Mouse (Mus musculus) MEL (cell line): ENCODE results near the gene Med24. TPM values are rescaled to one million over a fixed set of nuclear protein-coding genes. Genes with fewer than 3 reads are reported as not detected.

Experiments used
- DNase-seq: peaks from one replicate; pipeline ENCODE4 v3.0.0; 2011; ENCODE audit warnings: low read depth, low spot score
- H3K27ac ChIP-seq: 2 replicates; pipeline ENCODE4 v1.5.1; 2012; ENCODE audit warnings: low read depth, mild to moderate bottlenecking, control low read depth, low read length, moderate library complexity; ENCODE audit not compliant: control insufficient read depth
- H3K27me3 ChIP-seq, 2 experiments: fragments of 150-350 bp in 1 of 2; sonication (generic) in 1 of 2; 2 replicates each; pipeline ENCODE4 v1.6.1; 2012; ENCODE audit warnings: low read length in 2 of 2, mild to moderate bottlenecking in 2 of 2, improper control_type of control experiment in 1 of 2, moderate library complexity in 1 of 2; ENCODE audit not compliant: insufficient read depth in 2 of 2, control insufficient read depth in 1 of 2
- H3K36me3 ChIP-seq, 2 experiments: 2 replicates each; pipeline ENCODE4 v1.6.1; 2012 to 2014; ENCODE audit warnings: low read length in 2 of 2, improper control_type of control experiment in 1 of 2, inconsistent platforms in 1 of 2, mild to moderate bottlenecking in 1 of 2; ENCODE audit not compliant: insufficient read depth in 2 of 2, control insufficient read depth in 1 of 2
- H3K4me1 ChIP-seq, 2 experiments: fragments of 150-350 bp in 1 of 2; sonication (generic) in 1 of 2; 2 replicates each; pipeline ENCODE4 v1.6.1; 2012; ENCODE audit warnings: low read length in 2 of 2, improper control_type of control experiment in 1 of 2, mild to moderate bottlenecking in 1 of 2; ENCODE audit not compliant: insufficient read depth in 2 of 2, control insufficient read depth in 1 of 2
- H3K4me3 ChIP-seq, 2 experiments: fragments of 150-350 bp in 1 of 2; sonication (generic) in 1 of 2; 2 replicates each; pipeline ENCODE4 v1.5.1; 2012; ENCODE audit warnings: low read depth in 2 of 2, low read length in 2 of 2, mild to moderate bottlenecking in 2 of 2, moderate library complexity in 2 of 2, control low read depth in 1 of 2, improper control_type of control experiment in 1 of 2; ENCODE audit not compliant: control insufficient read depth in 1 of 2, insufficient read depth in 1 of 2
- H3K79me2 ChIP-seq: 2 replicates; pipeline ENCODE4 v1.6.1; 2012; ENCODE audit warnings: mild to moderate bottlenecking, low read length, moderate library complexity; ENCODE audit not compliant: control insufficient read depth, poor library complexity, insufficient read depth
- H3K9ac ChIP-seq: 2 replicates; pipeline ENCODE4 v1.6.1; 2012; ENCODE audit warnings: low read depth, mild to moderate bottlenecking, control low read depth, low read length, moderate library complexity; ENCODE audit not compliant: control insufficient read depth, poor library complexity, severe bottlenecking
- H3K9me3 ChIP-seq: fragments of 150-350 bp; sonication (generic); replicated peaks from 2 replicates; pipeline ENCODE4 v1.6.1; 2012; ENCODE audit warnings: mild to moderate bottlenecking, low read length, improper control_type of control experiment, moderate library complexity; ENCODE audit not compliant: insufficient read depth
- BHLHE40 ChIP-seq: IDR thresholded peaks from 2 replicates; pipeline ENCODE4 v1.6.1; 2012; ENCODE audit warnings: low read depth, mild to moderate bottlenecking, inconsistent platforms, low read length, improper control_type of control experiment, borderline replicate concordance
- CHD1 ChIP-seq: IDR thresholded peaks from 2 replicates; pipeline ENCODE4 v1.6.1; 2012; ENCODE audit warnings: low read depth, mild to moderate bottlenecking, inconsistent platforms, low read length, improper control_type of control experiment
- CTCF ChIP-seq, 3 experiments: IDR thresholded peaks in 2 of 3; conservative IDR thresholded peaks in 1 of 3; 2 replicates each; pipeline ENCODE4 v1.5.1; 2011 to 2012; ENCODE audit warnings: low read length in 3 of 3, low read depth in 2 of 3, mild to moderate bottlenecking in 2 of 3, improper control_type of control experiment in 1 of 3, inconsistent platforms in 1 of 3, mixed read lengths in 1 of 3, moderate library complexity in 1 of 3; ENCODE audit not compliant: control insufficient read depth in 1 of 3, insufficient read depth in 1 of 3, poor library complexity in 1 of 3, severe bottlenecking in 1 of 3
- EP300 ChIP-seq, 2 experiments: IDR thresholded peaks; 2 replicates each; pipeline ENCODE4 v1.6.1; 2011; ENCODE audit warnings: improper control_type of control experiment in 2 of 2, low read length in 2 of 2, low read depth in 1 of 2, mild to moderate bottlenecking in 1 of 2
- ETS1 ChIP-seq: IDR thresholded peaks from 2 replicates; pipeline ENCODE4 v1.6.1; 2012; ENCODE audit warnings: low read depth, mild to moderate bottlenecking, inconsistent platforms, low read length, improper control_type of control experiment, moderate library complexity
- GABPA ChIP-seq: IDR thresholded peaks from 2 replicates; pipeline ENCODE4 v1.6.1; 2012; ENCODE audit warnings: low read depth, mild to moderate bottlenecking, inconsistent platforms, low read length, improper control_type of control experiment, moderate library complexity
- GATA1 ChIP-seq: IDR thresholded peaks from 2 replicates; pipeline ENCODE4 v1.6.1; 2011; ENCODE audit warnings: low read depth, low read length, improper control_type of control experiment
- HCFC1 ChIP-seq: IDR thresholded peaks from 2 replicates; pipeline ENCODE4 v1.6.1; 2012; ENCODE audit warnings: low read depth, mild to moderate bottlenecking, inconsistent platforms, low read length, improper control_type of control experiment, moderate library complexity
- JUND ChIP-seq: IDR thresholded peaks from 2 replicates; pipeline ENCODE4 v1.6.1; 2011; ENCODE audit warnings: low read depth, mild to moderate bottlenecking, improper control_type of control experiment, low read length
- MAFK ChIP-seq: IDR thresholded peaks from 2 replicates; pipeline ENCODE4 v1.6.1; 2011; ENCODE audit warnings: low read depth, mild to moderate bottlenecking, low read length, improper control_type of control experiment, borderline replicate concordance
- MAX ChIP-seq: IDR thresholded peaks from 2 replicates; pipeline ENCODE4 v1.6.1; 2011; ENCODE audit warnings: low read length, improper control_type of control experiment
- MAZ ChIP-seq: IDR thresholded peaks from 2 replicates; pipeline ENCODE4 v1.6.1; 2012; ENCODE audit warnings: low read depth, mild to moderate bottlenecking, inconsistent platforms, low read length, improper control_type of control experiment
- MEF2A ChIP-seq: IDR thresholded peaks from 2 replicates; pipeline ENCODE4 v1.6.1; 2014; ENCODE audit warnings: low read depth, mild to moderate bottlenecking, inconsistent platforms, low read length, improper control_type of control experiment; ENCODE audit not compliant: poor library complexity, insufficient replicate concordance, severe bottlenecking; ENCODE audit errors: extremely low read depth
- MXI1 ChIP-seq: IDR thresholded peaks from 2 replicates; pipeline ENCODE4 v1.6.1; 2011; ENCODE audit warnings: mild to moderate bottlenecking, low read depth, low read length, improper control_type of control experiment
- MYC ChIP-seq: IDR thresholded peaks from 2 replicates; pipeline ENCODE4 v1.6.1; 2011; ENCODE audit warnings: low read depth, mild to moderate bottlenecking, low read length, improper control_type of control experiment, moderate library complexity
- NELFE ChIP-seq: IDR thresholded peaks from 2 replicates; pipeline ENCODE4 v1.6.1; 2011; ENCODE audit warnings: low read depth, low read length, improper control_type of control experiment
- POLR2AphosphoS5 ChIP-seq: IDR thresholded peaks from 2 replicates; pipeline ENCODE4 v1.6.1; 2012; ENCODE audit warnings: low read depth, borderline replicate concordance, mild to moderate bottlenecking, inconsistent platforms, low read length, moderate library complexity, mixed read lengths
- RCOR1 ChIP-seq: IDR thresholded peaks from 2 replicates; pipeline ENCODE4 v1.6.1; 2012; ENCODE audit warnings: low read depth, mild to moderate bottlenecking, inconsistent platforms, low read length, improper control_type of control experiment
- SIN3A ChIP-seq: IDR thresholded peaks from 2 replicates; pipeline ENCODE4 v1.6.1; 2012; ENCODE audit warnings: low read length, improper control_type of control experiment, inconsistent platforms
- SMC3 ChIP-seq: IDR thresholded peaks from 2 replicates; pipeline ENCODE4 v1.6.1; 2011; ENCODE audit warnings: low read depth, low read length, improper control_type of control experiment
- TAL1 ChIP-seq: IDR thresholded peaks from 2 replicates; pipeline ENCODE4 v1.6.1; 2012; ENCODE audit warnings: mild to moderate bottlenecking, inconsistent platforms, low read length, moderate library complexity, mixed read lengths
- TCF12 ChIP-seq: IDR thresholded peaks from 2 replicates; pipeline ENCODE4 v1.6.1; 2014; ENCODE audit warnings: low read depth, mild to moderate bottlenecking, inconsistent platforms, low read length, improper control_type of control experiment, moderate library complexity
- UBTF ChIP-seq: IDR thresholded peaks from 2 replicates; pipeline ENCODE4 v1.6.1; 2012; ENCODE audit warnings: low read depth, mild to moderate bottlenecking, inconsistent platforms, low read length, improper control_type of control experiment, moderate library complexity, borderline replicate concordance; ENCODE audit not compliant: insufficient read depth
- USF1 ChIP-seq: IDR thresholded peaks from 2 replicates; pipeline ENCODE4 v1.6.1; 2014; ENCODE audit warnings: low read depth, mild to moderate bottlenecking, inconsistent platforms, low read length, improper control_type of control experiment, moderate library complexity
- ZC3H11A ChIP-seq: IDR thresholded peaks from 2 replicates; pipeline ENCODE4 v1.6.1; 2012; ENCODE audit warnings: low read depth, mild to moderate bottlenecking, inconsistent platforms, low read length, improper control_type of control experiment
- ZKSCAN1 ChIP-seq: IDR thresholded peaks from 2 replicates; pipeline ENCODE4 v1.6.1; 2012; ENCODE audit warnings: low read depth, mild to moderate bottlenecking, inconsistent platforms, low read length, improper control_type of control experiment, moderate library complexity
- ZNF384 ChIP-seq: IDR thresholded peaks from 2 replicates; pipeline ENCODE4 v1.6.1; 2012; ENCODE audit warnings: low read depth, mild to moderate bottlenecking, inconsistent platforms, low read length, improper control_type of control experiment
- polyA plus RNA-seq, 2 experiments: library from polyadenylated mRNA; stranded (reverse) in 1 of 2; unstranded in 1 of 2; fragments of >175 nt in 1 of 2; fragments of >200 nt in 1 of 2; gene quantifications; 2 replicates each; pipeline versions ENCODE4 v1.2.1 to v1.2.4; 2012; ENCODE audit warnings: low replicate concordance in 2 of 2, low read depth in 1 of 2; ENCODE audit not compliant: insufficient read length in 2 of 2, insufficient read depth in 1 of 2, missing spikeins in 1 of 2
- total RNA-seq: library from RNA; depleted of rRNA; stranded (reverse); fragments of 300-350 nt; gene quantifications from 2 replicates; pipeline ENCODE4 v1.2.3, GENCODE M21; 2012

Gene Med24
- total and polyA plus RNA-seq, 3 experiments, result 37.5 to 89.8 TPM; not detected in 1

DNA sequence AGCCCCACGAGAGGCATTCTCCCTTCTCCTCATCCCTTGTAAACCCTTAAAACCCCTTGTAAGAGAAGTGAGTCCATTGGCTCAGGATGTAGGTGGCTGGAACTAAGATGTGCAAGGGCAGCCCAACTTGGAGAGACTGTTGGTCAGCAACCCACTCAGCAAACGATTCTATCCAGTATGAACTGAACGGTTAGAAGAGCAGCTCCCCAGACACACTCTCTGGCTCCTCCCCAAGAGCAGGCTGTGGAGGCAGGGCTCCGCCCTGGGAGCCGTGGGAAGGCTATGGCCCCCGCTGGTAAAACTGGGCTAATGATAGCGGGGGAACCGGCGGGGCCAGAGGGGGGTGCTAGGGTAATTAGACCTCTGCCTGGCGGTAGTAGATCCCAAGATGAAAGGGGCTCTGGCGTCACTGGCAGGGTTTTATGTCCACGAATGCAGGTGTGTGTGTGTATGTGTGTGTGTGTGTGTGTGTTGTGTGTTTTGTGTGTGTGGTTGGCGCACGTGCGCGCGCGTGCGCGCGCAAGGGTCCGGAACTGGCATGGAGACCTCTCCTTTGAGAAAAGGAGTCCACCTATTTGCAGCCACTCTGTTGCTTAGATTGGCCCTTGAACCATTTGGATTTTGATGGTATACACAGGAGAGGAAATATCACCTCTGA, 11.3 kb upstream of the Med24 start, which contains the start of gene Thra (continued):
- TF ChIP-seq GATA1 (no peak), GABPA (no peak), MYC (peak; percentile 88), RCOR1 (peak; percentile 7; the same call in 1 of the 2 replicates)
- TF ChIP-seq, all 39 proteins: peak for 22

DNA sequence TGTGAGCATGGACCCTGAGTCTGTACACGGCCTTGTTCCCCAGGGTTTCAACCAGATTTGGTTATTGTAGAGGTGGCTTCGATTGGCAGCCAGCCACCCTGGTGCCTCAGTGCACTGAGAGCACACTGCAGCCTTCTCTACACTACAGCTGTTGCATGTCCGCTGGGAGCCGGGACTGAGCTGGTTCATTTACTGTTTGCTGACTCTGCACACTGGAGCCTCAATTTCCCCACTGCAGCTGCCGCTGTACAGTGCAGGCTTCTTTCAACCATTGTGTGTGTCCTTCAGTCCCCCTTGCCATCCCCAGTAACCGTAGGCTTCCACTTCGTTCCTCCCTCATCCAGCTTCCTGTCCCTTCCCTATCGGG, 10.8 kb upstream of the Med24 start:
- H3K4me1 ChIP-seq, result peaks cover 9 to 32% of the 10 kb centered on the region in 2 experiments
- peak overlapping the region; percentile 77 for H3K9ac ChIP-seq
- no peaks in the 10 kb centered on the region for H3K9me3 ChIP-seq
- H3K27me3 ChIP-seq, result no peaks in the 10 kb centered on the region
- peaks cover 0 to 21% of the 10 kb centered on the region in 2 experiments; a peak in 2 of 4 replicates for H3K36me3 ChIP-seq
- H3K79me2 ChIP-seq, result peaks cover 6% of the 10 kb centered on the region; the same call in 1 of the 2 replicates
- peak overlapping the region; percentile 59 to 86 for H3K4me3 ChIP-seq
- H3K27ac ChIP-seq, result peak overlapping the region; percentile 89
- DNase-seq, result peak; percentile 79
- TF ChIP-seq ETS1 (peak; percentile 74), MAZ (0 out of 2 replicates have a peak, but pooled peaks have one; percentile 1), MAX (no peak)

DNA sequence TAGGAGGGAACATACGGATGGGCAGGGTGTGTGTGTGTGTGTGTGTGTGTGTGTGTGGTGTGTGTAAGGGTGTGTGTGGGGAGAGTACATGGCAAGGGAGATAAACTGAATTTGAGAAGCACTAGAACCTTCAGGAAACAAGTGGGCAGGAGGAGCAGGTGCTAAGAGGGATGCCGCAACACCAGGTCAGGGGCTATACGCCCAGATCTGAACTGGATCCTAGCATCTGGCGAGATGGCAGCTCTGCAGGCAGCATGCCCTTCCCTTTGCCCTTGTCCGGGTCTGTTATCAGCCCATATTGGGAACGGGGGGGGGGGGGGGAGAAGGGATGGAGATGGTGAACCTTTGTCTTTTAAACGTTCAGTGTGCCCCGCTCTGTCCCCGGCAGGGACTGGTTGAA, 9.7 kb upstream of the Med24 start:
- H3K4me1 ChIP-seq, result peaks cover 9 to 32% of the 10 kb centered on the region in 2 experiments
- no peak overlapping the region for H3K4me3 ChIP-seq
- H3K9me3 ChIP-seq, result no peaks in the 10 kb centered on the region
- no peaks in the 10 kb centered on the region for H3K27me3 ChIP-seq
- H3K9ac ChIP-seq, result no peak overlapping the region
- DNase-seq, result peak; percentile 47
- peaks cover 6% of the 10 kb centered on the region; the same call in 1 of the 2 replicates for H3K79me2 ChIP-seq
- TF ChIP-seq NELFE (no peak), ETS1 (0 out of 2 replicates have a peak, but pooled peaks have one; percentile 9), RCOR1 (0 out of 2 replicates have a peak, but pooled peaks have one; percentile 15), POLR2AphosphoS5 (no peak), GABPA (no peak), JUND (no peak), BHLHE40 (no peak), HCFC1 (no peak), EP300 (IDR thresholded peaks at IDR 0.05; ENCODE audit: low read depth in 1 of 2, low read length in 2 of 2) (0 out of 4 replicates have a peak, but pooled peaks have one; percentile 12 to 26), TAL1 (0 out of 2 replicates have a peak, but pooled peaks have one; percentile 13), CHD1 (no peak), MYC (no peak), SIN3A (no peak; the same call in 1 of the 2 replicates), MAFK (no peak), CTCF (IDR thresholded peaks at IDR 0.05 in 2 of 3, conservative IDR thresholded peaks at IDR 0.05 in 1 of 3; ENCODE audit: control insufficient read depth in 1 of 3, insufficient read depth in 1 of 3, low read depth in 2 of 3, low read length in 3 of 3, poor library complexity in 1 of 3, severe bottlenecking in 1 of 3) (no peak), ZNF384 (no peak), MXI1 (no peak), ZKSCAN1 (no peak), UBTF (no peak), MAZ (0 out of 2 replicates have a peak, but pooled peaks have one; percentile 41), USF1 (no peak), SMC3 (no peak), TCF12 (0 out of 2 replicates have a peak, but pooled peaks have one; percentile 29), ZC3H11A (no peak), MEF2A (no peak)
- H3K36me3 ChIP-seq, result peaks cover 0 to 21% of the 10 kb centered on the region in 2 experiments; a peak in 2 of 4 replicates
- H3K27ac ChIP-seq, result no peak overlapping the region
